ENCODE assay signal across 14 mouse cellular contexts in genomic region chr9:30194866-30195265, GRCm38 (mm10).
"Had no signal": no experiment of that assay in that cellular context is flagged by ENCODE, and none has a peak within 500 bp of the region (broad histone marks: within the 10 kb centered on the region; RNA-seq: fewer than 3 reads in every experiment).

No protein-coding gene starts in this region.

- DNase-seq: lung, adult 18-20 months; lung, embryonic 14.5 days; lung, postnatal 10 days; lung, postnatal 4 days; midbrain, embryonic 14.5 days; right cerebral cortex, postnatal 14 days; thymus, adult 2 months; thymus, postnatal 25 days; thymus, postnatal 4 days had no signal

- H3K4me2 ChIP-seq: lung, embryonic 14.5 days; midbrain, embryonic 12.5 days; neural tube, embryonic 12.5 days; stomach, embryonic 15.5 days had no signal

- H3K9ac ChIP-seq: lung, embryonic 14.5 days; midbrain, embryonic 12.5 days; neural tube, embryonic 12.5 days; stomach, embryonic 15.5 days had no signal

- H3K27ac ChIP-seq: midbrain, embryonic 10.5 days; midbrain, embryonic 12.5 days; neural tube, embryonic 12.5 days; stomach, embryonic 15.5 days; stomach, postnatal 0 days had no signal

- H3K4me3 ChIP-seq: midbrain, embryonic 10.5 days; midbrain, embryonic 12.5 days; neural tube, embryonic 12.5 days; stomach, embryonic 15.5 days had no signal

- H3K4me1 ChIP-seq: midbrain, embryonic 10.5 days; midbrain, embryonic 12.5 days; neural tube, embryonic 12.5 days; stomach, embryonic 15.5 days had no signal

- H3K27me3 ChIP-seq: midbrain, embryonic 12.5 days; neural tube, embryonic 12.5 days; stomach, embryonic 15.5 days had no signal

- H3K36me3 ChIP-seq: midbrain, embryonic 10.5 days; midbrain, embryonic 12.5 days; neural tube, embryonic 12.5 days; stomach, embryonic 15.5 days had no signal

- H3K9me3 ChIP-seq: midbrain, embryonic 10.5 days; midbrain, embryonic 12.5 days; neural tube, embryonic 12.5 days; stomach, embryonic 15.5 days had no signal
